Mouse (Mus musculus) ES-Bruce4 (cell line): ENCODE data around the gene Tnfaip3. TPM values are rescaled to one million over a fixed set of nuclear protein-coding genes. Genes with fewer than 3 reads are reported as not detected.

Experiments used
- H3K27ac ChIP-seq: 2 replicates; pipeline ENCODE4 v1.5.1; 2012; ENCODE audit warnings: low read length, inconsistent platforms; ENCODE audit not compliant: insufficient read depth
- H3K27me3 ChIP-seq: 2 replicates; pipeline ENCODE4 v1.6.1; 2012; ENCODE audit warnings: mild to moderate bottlenecking, low read length, inconsistent platforms; ENCODE audit not compliant: control insufficient read depth, poor library complexity, insufficient read depth, severe bottlenecking
- H3K36me3 ChIP-seq: 2 replicates; pipeline ENCODE4 v1.6.1; 2012; ENCODE audit warnings: inconsistent platforms, mild to moderate bottlenecking, low read length, moderate library complexity; ENCODE audit not compliant: control insufficient read depth, poor library complexity, insufficient read depth, severe bottlenecking
- H3K4me1 ChIP-seq: one replicate; pipeline ENCODE4 v1.8.1; 2011; ENCODE audit warnings: low read length; ENCODE audit not compliant: control insufficient read depth, insufficient read depth
- H3K4me3 ChIP-seq: 2 replicates; pipeline ENCODE4 v1.5.1; 2011; ENCODE audit warnings: low read depth, mild to moderate bottlenecking, low read length
- H3K9ac ChIP-seq: 2 replicates; pipeline ENCODE4 v1.6.1; 2012; ENCODE audit warnings: low read depth, mild to moderate bottlenecking, inconsistent platforms; ENCODE audit not compliant: poor library complexity, severe bottlenecking
- H3K9me3 ChIP-seq: replicated peaks from 2 replicates; pipeline ENCODE4 v1.6.1; 2012; ENCODE audit warnings: mild to moderate bottlenecking, low read length, inconsistent platforms; ENCODE audit not compliant: control insufficient read depth, poor library complexity, insufficient read depth, severe bottlenecking
- CTCF ChIP-seq: IDR thresholded peaks from one replicate; pipeline ENCODE4 v1.8.1; 2011; ENCODE audit warnings: low read depth, low read length
- EP300 ChIP-seq: IDR thresholded peaks from 2 replicates; pipeline ENCODE4 v1.6.1; 2011; ENCODE audit warnings: low read depth, low read length; ENCODE audit not compliant: insufficient read depth
- POLR2A ChIP-seq: IDR thresholded peaks from one replicate; pipeline ENCODE4 v1.8.1; 2011; ENCODE audit warnings: low read length; ENCODE audit not compliant: insufficient read depth
- polyA plus RNA-seq: library from polyadenylated mRNA; stranded (reverse); fragments of >200 nt; gene quantifications from 2 replicates; pipeline ENCODE4 v1.2.4, GENCODE M21; 2011; ENCODE audit warnings: low read depth; ENCODE audit not compliant: missing spikeins, insufficient read depth, insufficient read length

Gene Tnfaip3
- polyA plus RNA-seq, 1 experiment: 4.8 TPM

- no peak overlapping the region for H3K9ac ChIP-seq
- H3K27me3 ChIP-seq: no peaks in the 10 kb centered on the region
- H3K9me3 ChIP-seq: no peaks in the 10 kb centered on the region
- H3K4me3 ChIP-seq: no peak overlapping the region
- no peaks in the 10 kb centered on the region for H3K36me3 ChIP-seq
- TF ChIP-seq EP300 (no peak), POLR2A (no peak), CTCF (no peak)
- no peaks in the 10 kb centered on the region for H3K4me1 ChIP-seq
- no peak overlapping the region for H3K27ac ChIP-seq
Observed at GRCm38 (mm10) chr10:19061201-19061600, 45.7 kb upstream of the Tnfaip3 start.

GRCm38 (mm10) chr10:19053524-19053923 lies 38.1 kb upstream of the Tnfaip3 start:
- Histone ChIP-seq H3K9ac (no peak overlapping the region), H3K27me3 (no peaks in the 10 kb centered on the region), H3K36me3 (no peaks in the 10 kb centered on the region), H3K4me3 (no peak overlapping the region), H3K27ac (no peak overlapping the region), H3K9me3 (no peaks in the 10 kb centered on the region), H3K4me1 (no peaks in the 10 kb centered on the region)
- TF ChIP-seq EP300 (no peak), POLR2A (no peak), CTCF (no peak)

- Histone ChIP-seq H3K4me1 (no peaks in the 10 kb centered on the region), H3K27me3 (no peaks in the 10 kb centered on the region; the same call in 1 of the 2 replicates), H3K36me3 (no peaks in the 10 kb centered on the region), H3K4me3 (no peak overlapping the region), H3K27ac (no peak overlapping the region), H3K9me3 (no peaks in the 10 kb centered on the region), H3K9ac (no peak overlapping the region)
- no peak for TF ChIP-seq EP300
- no peak for TF ChIP-seq CTCF
- TF ChIP-seq POLR2A: no peak
Observed at GRCm38 (mm10) chr10:19045986-19046385, 30.5 kb upstream of the Tnfaip3 start.

- Histone ChIP-seq H3K27me3 (no peaks in the 10 kb centered on the region; the same call in 1 of the 2 replicates), H3K9me3 (no peaks in the 10 kb centered on the region), H3K36me3 (no peaks in the 10 kb centered on the region), H3K4me1 (no peaks in the 10 kb centered on the region), H3K4me3 (no peak overlapping the region), H3K27ac (no peak overlapping the region), H3K9ac (no peak overlapping the region)
- TF ChIP-seq CTCF: no peak
- no peak for TF ChIP-seq POLR2A
Observed at GRCm38 (mm10) chr10:19044765-19045516, 29.5 kb upstream of the Tnfaip3 start.

GRCm38 (mm10) chr10:19043529-19044262 lies 28.2 kb upstream of the Tnfaip3 start:
- Histone ChIP-seq H3K9ac (no peak overlapping the region), H3K27me3 (no peaks in the 10 kb centered on the region; the same call in 1 of the 2 replicates)
- TF ChIP-seq POLR2A (no peak), EP300 (no peak), CTCF (no peak)

GRCm38 (mm10) chr10:19040147-19040546 lies 24.7 kb upstream of the Tnfaip3 start:
- H3K4me1 ChIP-seq: no peaks in the 10 kb centered on the region
- H3K27ac ChIP-seq: no peak overlapping the region
- H3K9me3 ChIP-seq: no peaks in the 10 kb centered on the region
- no peaks in the 10 kb centered on the region for H3K36me3 ChIP-seq
- H3K9ac ChIP-seq: no peak overlapping the region
- no peaks in the 10 kb centered on the region; the same call in 1 of the 2 replicates for H3K27me3 ChIP-seq
- H3K4me3 ChIP-seq: no peak overlapping the region
- TF ChIP-seq CTCF (no peak), POLR2A (no peak), EP300 (no peak)

More at GRCm38 (mm10) chr10:19043529-19044262, 28.2 kb upstream of the Tnfaip3 start:
- H3K4me1 ChIP-seq: no peaks in the 10 kb centered on the region
- H3K9me3 ChIP-seq: no peaks in the 10 kb centered on the region
- H3K27ac ChIP-seq: no peak overlapping the region
- H3K36me3 ChIP-seq: no peaks in the 10 kb centered on the region
- H3K4me3 ChIP-seq: no peak overlapping the region
